Mouse (Mus musculus) embryonic facial prominence, embryonic 13.5 days (tissue): ENCODE measurements around the gene Pik3ca. TPM values are rescaled to one million over a fixed set of nuclear protein-coding genes. Genes with fewer than 3 reads are reported as not detected.
"Not testable (repeated sequence)": the region's sequence is repeated elsewhere in the genome, so short reads cannot be mapped to it uniquely, and the experiment has no call there.

ENCODE experiments used
- ATAC-seq: fragments of 200-750 bp; cut with Nextera tagmentation; 2 replicates; pipeline ENCODE4 v1.8.0; 2017; ENCODE audit warnings: low read depth; ENCODE audit not compliant: insufficient number of reproducible peaks, insufficient read depth, low FRiP score, low TSS enrichment
- H3K27ac ChIP-seq: fragments of 300-500 bp; sonication (generic); 2 replicates; pipeline ENCODE4 v1.5.1; 2015; ENCODE audit warnings: moderate library complexity, mild to moderate bottlenecking, inconsistent platforms
- H3K27me3 ChIP-seq: fragments of 300-500 bp; sonication (generic); 2 replicates; pipeline ENCODE4 v1.6.1; 2015; ENCODE audit warnings: mild to moderate bottlenecking, inconsistent platforms
- H3K36me3 ChIP-seq: fragments of 300-500 bp; sonication (generic); 2 replicates; pipeline ENCODE4 v1.6.1; 2015; ENCODE audit warnings: mild to moderate bottlenecking, inconsistent platforms
- H3K4me1 ChIP-seq: fragments of 300-500 bp; sonication (generic); 2 replicates; pipeline ENCODE4 v1.6.1; 2015; ENCODE audit warnings: inconsistent platforms
- H3K4me2 ChIP-seq: fragments of 300-500 bp; sonication (generic); 2 replicates; pipeline ENCODE4 v1.6.1; 2015; ENCODE audit warnings: moderate library complexity, mild to moderate bottlenecking, inconsistent platforms
- H3K4me3 ChIP-seq: fragments of 300-500 bp; sonication (generic); 2 replicates; pipeline ENCODE4 v1.5.1; 2015; ENCODE audit warnings: mild to moderate bottlenecking, inconsistent platforms
- H3K9ac ChIP-seq: fragments of 300-500 bp; sonication (generic); 2 replicates; pipeline ENCODE4 v1.6.1; 2015; ENCODE audit warnings: mild to moderate bottlenecking, inconsistent platforms
- H3K9me3 ChIP-seq: fragments of 300-500 bp; sonication (generic); 2 replicates; pipeline ENCODE4 v1.6.1; 2016; ENCODE audit warnings: inconsistent platforms
- WGBS: fragments of 180-500 bp; shearing (Covaris S2); methylation state at CpG from one replicate; pipeline ENCODE4 v1.1.7; 2015; ENCODE audit warnings: mixed read lengths; 5-methylcytosine and 5-hydroxymethylcytosine counted together
- polyA plus RNA-seq: library from polyadenylated mRNA; unstranded; fragments of >200 nt; fragmentation: Nextera tagmentation; extraction: Ambion mirVana; gene quantifications from 2 replicates; pipeline ENCODE4 v1.2.1, GENCODE M21; 2015

Gene Pik3ca
- polyA plus RNA-seq, 1 experiment from 2014 or later, result 12.8 TPM

DNA sequence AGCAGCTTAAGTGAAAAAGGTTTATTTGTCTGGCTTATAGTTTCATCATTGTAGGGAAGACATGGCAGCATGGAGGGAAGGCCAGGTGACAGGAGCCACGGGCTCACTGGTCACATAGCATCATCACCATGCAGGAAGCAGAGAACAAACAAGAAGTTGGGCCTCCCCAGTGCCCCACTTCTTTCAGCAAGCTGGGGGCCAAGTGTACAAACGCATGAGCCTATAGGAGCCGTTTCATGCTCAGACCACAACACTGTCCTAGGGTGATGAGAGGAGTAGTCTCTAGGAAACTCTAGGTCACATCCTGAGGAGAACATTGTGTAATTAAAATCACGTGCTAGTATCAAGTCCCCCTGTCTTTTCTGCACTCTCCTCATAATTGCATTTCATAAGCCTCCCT lies 30.2 kb downstream of the Pik3ca start:
- no peak overlapping the region for H3K4me2 ChIP-seq
- no peak overlapping the region for H3K9ac ChIP-seq
- H3K4me1 ChIP-seq, result peaks cover 3% of the 10 kb centered on the region
- no peaks in the 10 kb centered on the region for H3K9me3 ChIP-seq
- H3K4me3 ChIP-seq, result no peak overlapping the region
- 65% methylated on average over 4 of the region's 4 CpGs for WGBS
- H3K27ac ChIP-seq, result no peak overlapping the region
- no peaks in the 10 kb centered on the region for H3K27me3 ChIP-seq
- ATAC-seq, result no peak
- H3K36me3 ChIP-seq, result peaks cover 7% of the 10 kb centered on the region

DNA sequence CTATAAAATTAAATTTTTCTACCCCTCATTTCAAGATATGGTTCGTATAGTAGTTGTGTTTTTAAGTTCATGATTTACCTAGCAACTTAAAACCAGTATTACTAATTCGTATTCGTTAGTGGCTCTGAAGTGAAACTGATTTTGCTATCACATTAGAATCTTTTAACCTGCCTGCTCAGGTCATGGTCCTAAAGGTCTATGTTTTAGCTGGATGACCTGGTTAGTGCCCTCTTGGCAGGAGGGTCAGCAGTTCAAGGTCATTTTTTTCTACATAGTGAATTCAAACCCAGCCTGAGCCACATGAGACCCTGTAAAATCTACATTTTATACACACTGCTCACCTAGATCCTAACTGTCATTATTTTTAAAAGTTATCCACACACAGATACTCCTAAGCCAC lies 30.9 kb downstream of the Pik3ca start:
- H3K9ac ChIP-seq, result no peak overlapping the region
- no peak for ATAC-seq
- no peak overlapping the region for H3K4me2 ChIP-seq
- H3K9me3 ChIP-seq, result no peaks in the 10 kb centered on the region; the same call in 1 of the 2 replicates
- peaks cover 10% of the 10 kb centered on the region for H3K36me3 ChIP-seq
- H3K27ac ChIP-seq, result no peak overlapping the region
- peaks cover 3% of the 10 kb centered on the region for H3K4me1 ChIP-seq
- WGBS, result 91% methylated on average over 3 of the region's 3 CpGs
- no peak overlapping the region for H3K4me3 ChIP-seq
- H3K27me3 ChIP-seq, result no peaks in the 10 kb centered on the region

DNA sequence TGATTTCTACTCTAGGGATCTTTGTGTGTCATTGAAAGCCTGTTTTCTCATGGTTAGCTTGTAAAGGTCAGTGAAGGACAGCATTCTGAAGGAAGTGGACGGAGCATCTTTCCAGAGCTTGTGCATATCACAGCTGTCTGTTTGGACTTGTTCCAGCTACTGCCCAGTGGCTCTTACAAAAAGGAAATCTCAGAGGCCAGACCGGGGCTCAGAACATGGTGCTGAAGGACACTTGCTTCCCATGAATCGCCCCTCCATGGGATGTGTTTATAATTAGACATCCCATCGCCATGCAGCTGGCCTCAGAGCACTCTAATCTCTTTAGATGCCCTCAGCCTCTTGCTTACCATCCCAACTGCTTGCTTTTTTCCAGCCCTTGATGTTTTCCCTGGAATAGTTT lies 31.4 kb downstream of the Pik3ca start:
- H3K4me3 ChIP-seq, result no peak overlapping the region
- H3K9ac ChIP-seq, result no peak overlapping the region
- peaks cover 11% of the 10 kb centered on the region for H3K36me3 ChIP-seq
- no peak overlapping the region for H3K4me2 ChIP-seq
- no peaks in the 10 kb centered on the region; the same call in 1 of the 2 replicates for H3K9me3 ChIP-seq
- no peaks in the 10 kb centered on the region for H3K27me3 ChIP-seq
- peaks cover 3% of the 10 kb centered on the region for H3K4me1 ChIP-seq
- H3K27ac ChIP-seq, result no peak overlapping the region; the same call in 1 of the 2 replicates
- WGBS, result 77% methylated on average over 4 of the region's 4 CpGs
- ATAC-seq, result no peak

DNA sequence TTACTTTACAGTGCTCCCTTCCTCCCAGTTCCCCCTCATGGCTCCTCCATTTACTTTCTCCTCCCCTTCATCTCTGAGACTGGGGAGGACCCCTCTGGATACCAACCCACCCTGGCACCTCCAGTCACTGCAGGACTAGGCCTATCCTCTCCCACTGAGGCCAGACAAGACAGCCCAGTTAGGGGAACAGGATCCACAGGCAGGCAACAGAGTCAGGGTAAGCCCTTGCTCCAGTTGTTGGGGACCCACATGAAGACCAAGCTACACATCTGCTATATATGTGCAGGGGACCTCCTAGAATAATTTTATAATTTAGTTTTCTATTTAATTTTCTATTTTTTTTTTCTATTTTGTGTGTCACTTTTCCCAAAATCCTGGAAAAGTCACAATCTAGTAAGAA lies 31.9 kb downstream of the Pik3ca start:
- H3K27me3 ChIP-seq, ATAC-seq, H3K4me1 ChIP-seq, H3K4me3 ChIP-seq, H3K9me3 ChIP-seq, H3K27ac ChIP-seq, H3K4me2 ChIP-seq, H3K36me3 ChIP-seq, H3K9ac ChIP-seq: not testable (repeated sequence)

DNA sequence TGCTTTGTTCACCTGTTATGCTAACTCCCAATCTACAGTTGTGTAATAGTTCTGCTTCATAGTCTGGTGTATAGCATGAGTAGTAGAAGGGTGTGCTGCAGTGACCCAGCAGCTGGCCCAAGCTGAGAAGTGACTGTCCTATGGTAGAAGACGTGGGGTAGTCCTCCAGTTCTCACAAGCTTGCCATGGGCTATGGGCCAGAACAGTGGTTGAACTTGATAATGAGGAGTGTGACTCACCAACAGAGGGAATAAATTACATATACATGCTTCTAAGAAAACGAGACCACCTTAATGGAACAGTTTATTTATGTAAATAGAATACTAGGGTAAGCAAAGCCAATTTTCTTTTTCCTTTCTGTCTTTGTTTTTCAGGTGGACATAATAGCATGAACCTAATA lies 32.9 kb downstream of the Pik3ca start:
- no peak overlapping the region for H3K27ac ChIP-seq
- H3K9ac ChIP-seq, result no peak overlapping the region
- 73% methylated on average over 2 of the region's 2 CpGs for WGBS
- H3K4me1 ChIP-seq, result peaks cover 3% of the 10 kb centered on the region
- H3K4me2 ChIP-seq, result no peak overlapping the region
- ATAC-seq, result no peak
- peaks cover 7% of the 10 kb centered on the region for H3K36me3 ChIP-seq
- H3K27me3 ChIP-seq, result no peaks in the 10 kb centered on the region
- no peak overlapping the region for H3K4me3 ChIP-seq
- H3K9me3 ChIP-seq, result no peaks in the 10 kb centered on the region; the same call in 1 of the 2 replicates

DNA sequence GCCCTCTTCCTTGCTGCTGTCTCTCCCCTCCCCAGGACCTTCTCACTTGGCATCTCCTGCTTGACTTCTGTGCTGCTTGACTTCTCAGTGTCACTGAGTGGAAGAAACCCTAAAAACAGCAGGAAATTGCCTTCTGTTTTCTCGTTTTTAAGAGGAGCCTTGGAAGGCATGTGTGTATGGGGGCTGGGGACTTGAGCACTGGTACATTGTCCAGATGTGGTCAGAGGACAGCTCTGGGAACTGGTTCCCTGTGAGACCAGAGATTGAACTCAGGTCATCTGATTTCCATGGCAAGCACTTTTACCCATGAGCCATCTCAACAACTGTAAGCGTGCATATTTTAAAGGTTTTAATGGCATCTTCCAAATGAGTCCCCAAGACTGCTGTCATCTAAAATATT lies 36.5 kb downstream of the Pik3ca start:
- H3K4me3 ChIP-seq, result no peak overlapping the region
- H3K27me3 ChIP-seq, result no peaks in the 10 kb centered on the region
- WGBS, result 85% methylated on average over 2 of the region's 2 CpGs
- H3K9me3 ChIP-seq, result no peaks in the 10 kb centered on the region; the same call in 1 of the 2 replicates
- ATAC-seq, result no peak
- H3K4me1 ChIP-seq, result peaks cover 2% of the 10 kb centered on the region; the same call in 1 of the 2 replicates
- H3K36me3 ChIP-seq, result peaks cover 25% of the 10 kb centered on the region
- no peak overlapping the region for H3K9ac ChIP-seq
- no peak overlapping the region for H3K4me2 ChIP-seq
- no peak overlapping the region for H3K27ac ChIP-seq

DNA sequence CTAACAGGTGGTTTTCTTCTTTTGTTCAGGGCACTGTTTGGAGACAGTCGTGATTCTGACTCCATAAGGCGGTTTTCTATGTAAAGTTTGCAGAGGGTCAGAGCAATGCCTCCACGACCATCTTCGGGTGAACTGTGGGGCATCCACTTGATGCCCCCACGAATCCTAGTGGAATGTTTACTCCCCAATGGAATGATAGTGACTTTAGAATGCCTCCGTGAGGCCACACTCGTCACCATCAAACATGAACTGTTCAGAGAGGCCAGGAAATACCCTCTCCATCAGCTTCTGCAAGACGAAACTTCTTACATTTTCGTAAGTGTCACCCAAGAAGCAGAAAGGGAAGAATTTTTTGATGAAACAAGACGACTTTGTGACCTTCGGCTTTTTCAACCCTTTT lies 38.6 kb downstream of the Pik3ca start:
- Histone ChIP-seq H3K36me3 (peaks cover 44% of the 10 kb centered on the region), H3K27ac (no peak overlapping the region), H3K27me3 (no peaks in the 10 kb centered on the region), H3K4me2 (no peak overlapping the region), H3K9me3 (no peaks in the 10 kb centered on the region; the same call in 1 of the 2 replicates), H3K4me3 (no peak overlapping the region), H3K9ac (no peak overlapping the region), H3K4me1 (no peaks in the 10 kb centered on the region)
- WGBS, result 89% methylated on average over 11 of the region's 11 CpGs
- ATAC-seq, result no peak

DNA sequence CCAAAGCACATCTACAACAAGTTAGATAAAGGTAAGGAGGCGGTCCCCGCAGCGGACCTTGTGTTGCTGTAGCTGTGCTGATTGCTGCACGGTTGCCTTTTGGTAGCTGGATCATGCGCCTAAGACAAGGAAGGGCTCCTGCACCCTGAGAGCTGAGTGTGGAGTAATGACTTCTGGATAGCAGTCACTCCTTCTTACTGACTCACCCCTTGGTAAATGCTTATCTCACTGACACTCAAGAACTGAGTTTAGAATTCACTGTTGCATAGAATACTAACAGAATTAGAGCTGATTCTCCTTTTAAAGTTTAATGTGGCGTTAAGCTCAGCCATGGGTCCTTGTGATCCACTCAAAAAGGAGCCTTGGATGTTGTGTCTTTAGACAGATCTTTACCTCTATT lies 39.8 kb downstream of the Pik3ca start:
- Histone ChIP-seq H3K27me3 (no peaks in the 10 kb centered on the region), H3K4me1 (no peaks in the 10 kb centered on the region), H3K4me3 (no peak overlapping the region), H3K9ac (no peak overlapping the region), H3K36me3 (peaks cover 54% of the 10 kb centered on the region), H3K4me2 (no peak overlapping the region), H3K27ac (no peak overlapping the region), H3K9me3 (no peaks in the 10 kb centered on the region; the same call in 1 of the 2 replicates)
- no peak for ATAC-seq
- WGBS, result 94% methylated on average over 6 of the region's 6 CpGs

DNA sequence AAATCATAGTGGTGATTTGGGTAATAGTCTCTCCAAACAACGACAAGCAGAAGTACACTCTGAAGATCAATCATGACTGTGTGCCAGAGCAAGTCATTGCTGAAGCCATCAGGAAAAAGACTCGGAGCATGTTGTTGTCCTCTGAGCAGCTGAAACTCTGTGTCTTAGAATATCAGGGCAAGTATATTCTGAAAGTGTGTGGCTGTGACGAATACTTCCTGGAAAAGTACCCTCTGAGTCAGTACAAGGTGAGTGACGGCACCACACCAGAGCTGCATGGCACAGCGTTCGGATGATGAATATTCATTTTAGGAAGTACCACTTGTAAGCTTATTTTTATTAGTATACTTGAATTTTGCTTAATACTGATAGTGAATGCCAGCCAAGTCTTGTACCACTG lies 40.3 kb downstream of the Pik3ca start:
- H3K4me2 ChIP-seq, result no peak overlapping the region
- ATAC-seq, result no peak
- H3K36me3 ChIP-seq, result peaks cover 59% of the 10 kb centered on the region
- no peak overlapping the region for H3K27ac ChIP-seq
- no peak overlapping the region for H3K4me3 ChIP-seq
- H3K9ac ChIP-seq, result no peak overlapping the region
- no peaks in the 10 kb centered on the region for H3K27me3 ChIP-seq
- WGBS, result 96% methylated on average over 6 of the region's 6 CpGs
- H3K4me1 ChIP-seq, result no peaks in the 10 kb centered on the region
- H3K9me3 ChIP-seq, result no peaks in the 10 kb centered on the region; the same call in 1 of the 2 replicates

DNA sequence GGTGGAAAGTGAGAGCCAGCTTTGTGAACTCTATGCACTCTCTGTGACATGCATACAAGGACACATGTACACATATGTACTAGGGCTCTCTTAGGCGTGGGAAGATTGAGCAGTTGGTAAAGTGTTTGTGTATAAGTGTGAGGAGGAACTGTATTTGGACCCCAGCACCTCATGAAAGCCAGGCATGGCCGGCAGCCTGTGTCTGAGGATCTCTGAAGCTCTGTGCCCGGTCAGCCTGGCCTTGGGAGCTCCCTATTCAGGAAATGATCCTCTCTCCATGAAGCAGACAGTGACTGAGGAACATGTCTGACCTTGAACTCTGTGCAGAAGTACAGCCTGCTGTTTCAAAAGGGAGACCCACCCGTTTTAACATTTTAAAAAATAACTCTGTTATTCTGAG lies 41.2 kb downstream of the Pik3ca start:
- no peak overlapping the region for H3K4me3 ChIP-seq
- WGBS, result 86% methylated on average over 4 of the region's 4 CpGs
- peaks cover 62% of the 10 kb centered on the region for H3K36me3 ChIP-seq
- H3K9ac ChIP-seq, result no peak overlapping the region
- no peak overlapping the region for H3K27ac ChIP-seq
- no peaks in the 10 kb centered on the region for H3K27me3 ChIP-seq
- no peak overlapping the region for H3K4me2 ChIP-seq
- no peaks in the 10 kb centered on the region for H3K9me3 ChIP-seq
- no peak for ATAC-seq
- no peaks in the 10 kb centered on the region for H3K4me1 ChIP-seq

DNA sequence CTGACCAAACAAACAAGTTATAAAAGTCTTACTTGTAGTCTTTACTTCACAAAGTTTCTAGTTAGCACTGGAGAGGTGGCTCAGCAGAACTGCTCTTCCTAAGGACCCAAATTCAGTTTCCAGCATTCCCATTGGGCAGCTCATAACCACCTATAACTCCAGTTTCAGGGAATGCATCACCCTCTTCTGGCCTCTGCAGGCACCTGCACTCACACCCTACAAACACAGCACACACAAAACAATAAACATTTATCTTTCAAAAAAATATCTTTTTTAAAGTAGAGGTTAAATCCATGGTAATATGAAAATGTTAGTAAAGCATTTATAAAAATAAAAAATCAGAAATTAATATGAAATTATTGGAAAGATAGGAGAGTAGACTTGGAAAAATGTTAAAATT lies 44.2 kb downstream of the Pik3ca start:
- no peak for ATAC-seq
- no peaks in the 10 kb centered on the region for H3K9me3 ChIP-seq
- no peak overlapping the region for H3K9ac ChIP-seq
- no peak overlapping the region for H3K4me2 ChIP-seq
- no peak overlapping the region for H3K4me3 ChIP-seq
- no peaks in the 10 kb centered on the region for H3K4me1 ChIP-seq
- peaks cover 78% of the 10 kb centered on the region for H3K36me3 ChIP-seq
- H3K27ac ChIP-seq, result no peak overlapping the region
- H3K27me3 ChIP-seq, result no peaks in the 10 kb centered on the region

DNA sequence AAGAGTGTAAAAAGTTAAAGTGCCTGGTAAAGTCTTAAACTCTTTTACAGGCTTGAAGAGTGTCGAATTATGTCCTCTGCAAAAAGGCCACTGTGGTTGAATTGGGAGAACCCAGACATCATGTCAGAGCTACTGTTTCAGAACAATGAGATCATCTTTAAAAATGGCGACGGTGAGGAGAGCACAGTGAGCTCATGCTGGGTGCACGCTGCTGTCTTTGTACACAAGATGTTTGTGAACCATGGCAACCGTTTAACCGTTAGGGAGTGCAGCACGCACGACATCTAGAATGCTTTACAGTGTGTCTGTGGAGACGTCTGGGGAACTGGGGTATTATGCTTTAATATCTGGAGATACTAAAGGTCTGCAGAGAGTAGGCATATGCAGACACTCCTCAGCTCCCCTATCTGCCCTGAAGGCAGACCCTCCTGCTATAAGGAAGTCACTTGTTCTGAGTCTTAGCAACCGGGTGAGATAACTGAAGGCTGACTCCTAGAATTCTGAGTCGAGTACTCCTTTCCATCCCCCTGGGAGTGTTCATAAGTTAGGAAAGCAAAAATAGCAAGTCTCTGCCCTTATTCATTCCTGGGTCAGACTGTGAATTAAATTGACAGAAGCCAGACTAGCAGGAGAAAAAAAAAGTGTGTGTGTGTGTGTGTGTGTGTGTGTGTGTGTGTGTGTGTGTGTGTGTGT lies 57.0 kb downstream of the Pik3ca start:
- Histone ChIP-seq H3K4me3 (no peak overlapping the region), H3K27ac (no peak overlapping the region), H3K4me2 (no peak overlapping the region), H3K27me3 (no peaks in the 10 kb centered on the region), H3K9ac (no peak overlapping the region), H3K9me3 (no peaks in the 10 kb centered on the region), H3K4me1 (no peaks in the 10 kb centered on the region), H3K36me3 (peaks cover 75% of the 10 kb centered on the region)
- WGBS, result 79% methylated on average over 11 of the region's 11 CpGs
- no peak for ATAC-seq
